Mouse (Mus musculus) ES-E14 (cell line): Measurements from ENCODE around the gene Lrrn4cl. TPM values are rescaled to one million over a fixed set of nuclear protein-coding genes. Genes with fewer than 3 reads are reported as not detected.

Source experiments
- DNase-seq: peaks from one replicate; pipeline ENCODE4 v3.0.0-alpha.2; 2013; ENCODE audit warnings: low read depth, low spot score
- H3K27ac ChIP-seq: 2 replicates; pipeline ENCODE4 v1.5.1; 2012; ENCODE audit warnings: low read depth, mild to moderate bottlenecking, low read length, moderate library complexity, mixed read lengths; ENCODE audit not compliant: poor library complexity, insufficient read depth, severe bottlenecking
- H3K36me3 ChIP-seq: 2 replicates; pipeline ENCODE4 v1.6.1; 2012; ENCODE audit warnings: mild to moderate bottlenecking, low read length, moderate library complexity, mixed read lengths; ENCODE audit not compliant: control insufficient read depth, poor library complexity, insufficient read depth, severe bottlenecking
- H3K4me1 ChIP-seq, 2 experiments: fragments of 150-350 bp in 1 of 2; sonication (generic) in 1 of 2; 2 replicates each; pipeline ENCODE4 v1.6.1; 2012; ENCODE audit warnings: low read length in 2 of 2, mild to moderate bottlenecking in 1 of 2, mixed read lengths in 1 of 2; ENCODE audit not compliant: control insufficient read depth in 2 of 2, insufficient read depth in 2 of 2, poor library complexity in 1 of 2
- H3K4me3 ChIP-seq, 2 experiments: fragments of 150-350 bp in 1 of 2; sonication (generic) in 1 of 2; 2 replicates each; pipeline ENCODE4 v1.5.1; 2012; ENCODE audit warnings: low read length in 2 of 2, low read depth in 1 of 2, mild to moderate bottlenecking in 1 of 2, mixed read lengths in 1 of 2; ENCODE audit not compliant: insufficient read depth in 1 of 2, poor library complexity in 1 of 2, severe bottlenecking in 1 of 2
- H3K9ac ChIP-seq: 2 replicates; pipeline ENCODE4 v1.6.1; 2012; ENCODE audit warnings: low read depth, mild to moderate bottlenecking, low read length, mixed read lengths; ENCODE audit not compliant: poor library complexity, insufficient read depth, severe bottlenecking
- H3K9me3 ChIP-seq: fragments of 150-350 bp; sonication (generic); 2 replicates; pipeline ENCODE4 v1.6.1; 2012; ENCODE audit warnings: low read depth, mild to moderate bottlenecking, low read length; ENCODE audit not compliant: control insufficient read depth, insufficient read depth
- CHD2 ChIP-seq: IDR thresholded peaks from 2 replicates; pipeline ENCODE4 v1.6.1; 2014; ENCODE audit warnings: mild to moderate bottlenecking, low read depth, low read length, inconsistent platforms
- HCFC1 ChIP-seq: IDR thresholded peaks from 2 replicates; pipeline ENCODE4 v1.6.1; 2012; ENCODE audit warnings: low read length, inconsistent platforms, borderline replicate concordance; ENCODE audit not compliant: insufficient read depth
- MAFK ChIP-seq: IDR thresholded peaks from 2 replicates; pipeline ENCODE4 v1.6.1; 2014; ENCODE audit warnings: mild to moderate bottlenecking, low read depth, low read length, inconsistent platforms; ENCODE audit not compliant: insufficient read depth
- ZC3H11A ChIP-seq: IDR thresholded peaks from 2 replicates; pipeline ENCODE4 v1.6.1; 2012; ENCODE audit warnings: low read depth, mild to moderate bottlenecking, inconsistent platforms, low read length, borderline replicate concordance
- ZNF384 ChIP-seq: IDR thresholded peaks from 2 replicates; pipeline ENCODE4 v1.6.1; 2012; ENCODE audit warnings: low read depth, low read length, inconsistent platforms
- in situ Hi-C, 2 experiments: fragments of 600-800 bp; cut with MboI; formaldehyde crosslinking; loops; one replicate each; pipeline ENCODE4 v1.15.1; 2025; ENCODE audit warnings: low sequenced_read_pairs in 2 of 2, inconsistent platforms in 1 of 2; ENCODE audit not compliant: unreplicated experiment in 2 of 2
- total RNA-seq: library from RNA; depleted of rRNA; stranded (reverse); fragments of 300-350 nt; gene quantifications from 2 replicates; pipeline ENCODE4 v1.2.3, GENCODE M21; 2012

Gene Lrrn4cl
- total RNA-seq, 1 experiment, result 1.3 TPM

DNA sequence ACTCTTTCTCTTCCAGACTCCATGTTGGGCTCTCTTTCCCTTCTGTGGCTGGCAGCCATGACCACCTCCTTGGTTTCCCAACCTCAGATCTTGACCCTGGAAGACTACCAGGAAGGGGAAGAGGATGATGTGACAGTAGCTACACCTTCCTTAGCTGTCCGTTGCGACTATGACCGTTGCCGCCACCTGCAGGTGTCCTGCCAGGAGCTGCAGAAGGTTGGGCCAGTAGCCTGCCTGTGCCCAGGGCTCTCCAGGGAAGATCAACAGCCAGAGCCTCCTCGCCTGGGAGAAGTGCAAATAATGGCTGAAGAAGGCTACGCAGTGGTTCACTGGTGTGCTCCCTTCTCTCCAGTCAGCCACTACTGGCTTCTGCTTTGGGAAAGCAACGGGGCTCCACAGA is 1.1 kb downstream of the Lrrn4cl start:
- no peak overlapping the region; the same call in 1 of the 2 replicates for H3K9ac ChIP-seq
- in situ Hi-C loops, result loop anchor here (10.0 to 25.0 kb wide), 2 partner anchors 236 to 243 kb away; partner anchors contain the start of gene Scgb1a1 (in 1 of the 2)
- no peaks in the 10 kb centered on the region for H3K9me3 ChIP-seq
- H3K4me1 ChIP-seq, result peaks cover 5 to 16% of the 10 kb centered on the region in 2 experiments; a peak in 2 of 4 replicates
- H3K27ac ChIP-seq, result no peak overlapping the region
- no peak for TF ChIP-seq HCFC1
- TF ChIP-seq ZNF384, result no peak
- TF ChIP-seq CHD2, result no peak
- no peak for TF ChIP-seq ZC3H11A
- TF ChIP-seq MAFK, result no peak
- H3K4me3 ChIP-seq, result peak overlapping the region; percentile 29 to 40
- no peak for DNase-seq
- 0 out of 2 replicates have a peak, but pooled peaks cover 3% of the 10 kb centered on the region for H3K36me3 ChIP-seq

- Histone ChIP-seq H3K9ac (no peak overlapping the region), H3K4me3 (peak overlapping the region; percentile 29 to 40; a peak in 2 of 4 replicates), H3K4me1 (peaks cover 5 to 16% of the 10 kb centered on the region in 2 experiments; a peak in 2 of 4 replicates), H3K27ac (no peak overlapping the region), H3K36me3 (0 out of 2 replicates have a peak, but pooled peaks cover 3% of the 10 kb centered on the region), H3K9me3 (no peaks in the 10 kb centered on the region)
- in situ Hi-C loops, result loop anchor here (10.0 to 25.0 kb wide), 2 partner anchors 235 to 242 kb away; partner anchors contain the start of gene Scgb1a1 (in 1 of the 2)
- DNase-seq, result no peak
- TF ChIP-seq CHD2 (no peak), ZC3H11A (no peak), MAFK (no peak), HCFC1 (no peak), ZNF384 (no peak)
Observed at GRCm38 (mm10) chr19:8852236-8852928, 1.8 kb downstream of the Lrrn4cl start.

DNA sequence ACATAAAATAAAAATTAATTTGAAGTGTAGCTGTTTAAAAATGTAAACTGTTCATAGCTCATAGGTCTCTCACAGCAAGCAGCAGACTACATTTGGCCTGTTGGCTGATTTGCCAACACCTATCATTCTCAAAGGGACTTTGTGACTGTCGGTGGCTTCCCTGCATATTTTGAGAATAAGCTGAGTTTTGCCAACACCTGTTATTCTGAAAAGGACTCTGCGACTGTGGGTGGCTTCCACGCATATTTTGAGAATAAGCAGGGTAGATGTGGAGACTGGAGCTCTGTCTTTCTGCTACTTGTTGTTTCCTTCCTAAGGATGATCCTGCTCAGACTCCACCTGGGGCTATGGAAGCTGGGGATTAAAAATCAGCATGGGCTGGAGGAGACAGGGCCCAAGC is 2.5 kb downstream of the Lrrn4cl start:
- in situ Hi-C loops, result loop anchor here (10.0 to 25.0 kb wide), 2 partner anchors 234 to 242 kb away; partner anchors contain the start of gene Scgb1a1 (in 1 of the 2)
- Histone ChIP-seq H3K27ac (no peak overlapping the region), H3K36me3 (no peaks in the 10 kb centered on the region)

GRCm38 (mm10) chr19:8857689-8858088 is 7.1 kb downstream of the Lrrn4cl start:
- no peaks in the 10 kb centered on the region for H3K4me1 ChIP-seq
- H3K9me3 ChIP-seq, result no peaks in the 10 kb centered on the region
- no peak overlapping the region for H3K4me3 ChIP-seq
- no peak for TF ChIP-seq CHD2
- TF ChIP-seq ZC3H11A, result peak; percentile 71
- TF ChIP-seq HCFC1, result no peak
- TF ChIP-seq MAFK, result peak; percentile 97
- no peak for TF ChIP-seq ZNF384
- no peak overlapping the region for H3K27ac ChIP-seq
- in situ Hi-C loops, result loop anchor here (10.0 to 25.0 kb wide), 2 partner anchors 230 to 237 kb away; partner anchors contain the start of gene Scgb1a1 (in 1 of the 2)
- H3K36me3 ChIP-seq, result no peaks in the 10 kb centered on the region
- no peak overlapping the region for H3K9ac ChIP-seq
- no peak for DNase-seq

More for the DNA sequence above, 2.5 kb downstream of the Lrrn4cl start:
- DNase-seq, result no peak
- Histone ChIP-seq H3K9me3 (no peaks in the 10 kb centered on the region), H3K4me1 (peaks cover 5 to 9% of the 10 kb centered on the region in 2 experiments; a peak in 2 of 4 replicates), H3K4me3 (no peak overlapping the region), H3K9ac (no peak overlapping the region)
- TF ChIP-seq MAFK (no peak), ZNF384 (no peak), CHD2 (no peak)
